Mouse (Mus musculus): ENCODE results near the gene Gm266.

The Gm266 gene

DNA sequence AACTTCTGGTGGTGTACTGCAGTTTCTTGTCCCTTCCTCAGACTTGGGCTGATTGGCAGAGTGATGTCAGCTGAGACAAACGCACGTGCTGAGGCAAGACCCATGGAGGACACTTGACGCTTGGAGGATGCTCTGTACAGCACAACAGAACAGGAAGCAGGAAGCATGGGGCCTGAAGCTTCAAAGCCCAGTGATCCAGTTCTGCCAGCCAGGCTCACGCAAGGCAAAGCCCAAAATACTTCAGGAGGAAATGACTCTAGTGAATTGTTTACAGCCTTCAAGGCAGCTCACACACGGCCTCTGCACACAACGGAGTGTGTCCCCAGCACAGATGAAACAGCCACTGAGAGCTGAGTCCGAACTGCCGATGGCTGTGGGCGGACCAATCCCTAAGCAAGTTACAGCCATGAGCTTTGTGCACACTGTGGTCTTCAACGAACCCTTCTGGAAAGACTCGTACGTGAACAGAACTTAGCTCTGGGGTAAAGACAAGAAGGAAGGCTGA lies 17.5 kb upstream of the Gm266 start:
- DNase-seq (ENCODE audit: low spot score), result no peak

DNA sequence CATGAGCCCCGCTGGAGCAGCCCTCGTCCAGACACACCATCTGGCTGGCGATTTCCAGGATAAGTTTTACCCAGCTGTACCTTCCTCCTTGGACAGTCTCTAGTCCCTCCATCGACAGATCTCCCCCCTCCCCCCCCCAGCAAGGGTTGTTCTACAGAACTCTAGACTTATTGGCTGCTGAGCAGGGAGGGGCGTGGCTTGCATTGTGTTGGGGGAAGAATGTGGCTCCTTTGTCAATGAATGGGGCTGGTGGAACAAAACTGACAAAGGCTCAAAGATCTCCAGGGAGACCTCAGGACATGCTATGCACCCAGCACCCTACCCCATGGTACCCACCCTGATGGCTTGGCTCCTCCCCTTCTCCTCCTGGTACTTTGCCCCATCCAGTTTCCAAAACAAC lies 15.1 kb upstream of the Gm266 start:
- no peak for DNase-seq (ENCODE audit: low spot score)

DNA sequence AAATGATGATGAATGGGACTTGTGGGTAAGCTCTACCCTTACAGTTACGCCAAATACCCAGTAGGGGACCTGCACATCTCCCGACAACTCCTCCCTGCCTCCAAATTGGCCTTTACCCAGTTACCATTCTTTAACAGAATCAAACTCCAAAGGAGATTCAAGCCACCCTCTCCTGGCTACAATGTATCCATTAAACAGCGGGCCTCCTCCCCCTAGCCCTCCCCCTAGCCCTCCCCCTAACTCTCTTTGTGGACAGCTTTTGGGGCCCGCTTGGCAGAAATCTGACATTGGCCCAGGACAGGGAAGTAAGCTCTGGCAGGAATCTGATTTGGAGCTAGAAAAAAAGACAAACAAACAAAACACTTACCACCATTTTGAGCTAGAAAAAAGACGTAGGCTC lies 14.0 kb upstream of the Gm266 start:
- DNase-seq (ENCODE audit: low spot score), result no peak

DNA sequence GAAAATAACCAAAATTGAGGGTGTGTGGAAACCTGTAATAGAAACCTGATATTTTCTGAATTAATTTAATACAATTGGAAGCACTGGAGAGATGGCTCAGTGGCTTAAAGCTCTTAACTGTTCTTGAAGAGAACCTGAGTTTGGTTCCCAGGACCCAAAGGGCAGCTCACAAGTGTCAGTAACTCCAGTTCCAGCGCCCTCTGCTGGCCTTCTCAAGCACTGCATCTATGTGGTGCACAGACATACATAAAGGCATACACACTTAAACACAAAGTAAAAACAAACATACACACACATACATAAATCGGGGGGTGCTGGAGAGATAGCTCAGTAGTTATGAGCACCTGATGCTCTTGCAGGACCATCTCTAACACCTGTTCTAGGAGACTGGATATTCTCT lies 11.5 kb upstream of the Gm266 start:
- no peak for DNase-seq (ENCODE audit: low spot score)

DNA sequence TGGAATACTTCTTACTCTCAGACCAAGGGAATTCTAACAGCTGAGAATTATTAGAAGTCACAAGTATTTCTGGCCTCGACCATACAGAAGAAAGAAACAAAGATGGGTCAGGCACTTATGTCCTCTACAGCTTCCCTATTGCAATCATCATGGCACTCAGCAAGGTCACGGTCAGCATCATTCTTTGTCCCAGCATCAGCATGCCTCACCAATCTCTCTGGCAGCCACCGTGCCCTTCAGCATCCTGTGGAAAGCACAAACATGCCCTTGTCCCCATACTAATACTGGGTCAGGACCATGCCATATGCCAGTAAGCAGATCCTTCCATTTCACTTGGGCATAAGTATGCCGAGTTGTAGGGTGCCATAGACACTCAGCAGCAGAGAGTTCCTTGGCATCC lies 9.3 kb upstream of the Gm266 start:
- DNase-seq (ENCODE audit: low spot score), result no peak

DNA sequence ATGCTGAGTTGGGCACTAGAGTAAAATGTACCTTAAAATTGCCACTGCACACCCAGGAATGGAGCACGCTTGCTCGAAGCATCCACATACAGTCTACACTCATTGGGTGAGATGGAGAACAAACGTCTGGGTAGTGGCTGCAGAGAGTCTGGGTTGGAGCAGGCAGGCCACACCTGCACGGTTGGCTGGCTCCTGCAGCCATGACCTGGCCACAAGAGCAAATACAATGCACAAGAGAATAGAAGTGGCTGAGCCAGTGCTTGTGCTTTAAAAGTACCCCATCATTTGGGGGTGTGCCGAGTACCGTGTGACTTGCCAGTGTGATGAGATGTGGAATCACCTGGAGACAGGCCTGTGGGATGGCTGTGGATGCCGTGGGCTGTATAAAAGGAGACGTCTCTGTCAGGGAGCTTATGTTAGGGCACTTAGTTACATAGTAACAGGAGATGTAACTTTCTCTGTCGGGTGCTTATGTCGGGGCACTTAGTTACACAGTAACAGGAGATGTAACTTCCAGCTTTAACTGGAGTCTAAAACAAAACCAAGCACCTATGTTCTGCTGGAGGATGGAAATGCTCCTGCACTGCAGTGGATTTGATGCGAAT lies 3.7 kb upstream of the Gm266 start:
- no peak for DNase-seq (ENCODE audit: low spot score)

DNA sequence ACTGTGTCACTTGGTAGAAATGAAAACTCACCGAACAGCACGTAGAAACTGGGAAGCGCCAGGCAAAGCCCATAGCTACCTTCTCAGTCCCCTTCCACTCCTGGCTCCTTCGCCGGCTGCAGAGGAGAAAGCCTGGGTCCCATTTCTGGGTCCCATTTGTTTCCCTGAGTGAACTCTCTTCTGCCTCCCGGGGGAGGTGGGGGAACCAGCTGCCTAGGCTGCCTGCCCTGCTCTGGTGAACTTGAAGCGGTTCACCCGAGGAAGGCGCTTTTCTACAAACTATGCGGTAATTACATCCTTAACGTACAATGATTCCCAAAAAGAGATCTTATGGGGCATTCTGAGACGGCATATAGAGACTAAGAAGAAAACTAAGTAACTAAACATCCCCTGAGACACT lies 832 bp upstream of the Gm266 start:
- no peak for DNase-seq (ENCODE audit: low spot score)

DNA sequence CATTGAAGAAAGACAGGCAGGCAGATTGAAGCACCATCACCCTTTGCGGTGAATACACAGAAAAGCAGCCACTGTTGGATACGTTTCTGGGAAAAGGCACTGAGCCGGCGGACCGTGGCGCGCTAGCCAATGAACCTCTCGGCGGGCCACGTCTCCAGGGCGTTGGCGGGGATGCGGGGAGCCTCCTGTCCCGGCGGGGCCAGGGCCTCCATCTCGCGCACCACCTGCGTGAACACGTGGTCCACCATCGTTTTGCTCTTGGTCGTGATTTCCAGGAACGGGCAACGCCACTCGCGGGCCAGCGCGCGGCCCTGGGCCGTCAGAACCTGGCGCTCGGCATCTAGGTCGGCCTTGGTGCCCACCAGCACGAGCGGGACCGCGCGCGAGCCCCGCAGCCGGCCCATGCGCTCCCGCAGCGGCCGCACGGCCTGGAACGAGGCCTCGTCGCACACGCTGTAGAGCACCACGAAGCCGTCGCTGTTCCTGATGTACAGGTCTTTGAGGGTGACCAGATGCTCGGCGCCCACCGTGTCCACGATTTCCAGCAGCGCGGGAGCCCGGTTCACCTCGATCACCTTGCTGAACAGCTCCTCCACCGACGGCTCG lies 474 bp downstream of the Gm266 start:
- no peak for DNase-seq (ENCODE audit: low spot score)

DNA sequence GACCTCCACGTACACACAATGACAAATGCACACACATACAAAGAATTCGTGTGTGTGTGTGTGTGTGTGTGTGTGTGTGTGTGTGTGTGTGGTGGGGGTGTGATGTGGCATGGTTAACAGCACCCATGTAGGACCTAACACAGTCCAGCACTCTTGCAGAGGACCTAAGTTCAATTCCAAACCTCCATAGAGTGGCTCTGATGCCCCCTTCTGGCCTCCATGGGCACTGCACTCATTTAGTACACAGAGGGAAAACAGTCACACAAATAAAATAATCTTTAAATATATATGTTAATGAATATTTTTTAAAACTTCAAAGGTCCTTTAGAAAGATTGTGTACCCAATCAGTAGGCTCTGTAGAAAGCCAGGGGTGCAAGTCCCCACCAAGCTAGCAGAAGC lies 5.7 kb downstream of the Gm266 start:
- DNase-seq (ENCODE audit: low spot score), result no peak

DNA sequence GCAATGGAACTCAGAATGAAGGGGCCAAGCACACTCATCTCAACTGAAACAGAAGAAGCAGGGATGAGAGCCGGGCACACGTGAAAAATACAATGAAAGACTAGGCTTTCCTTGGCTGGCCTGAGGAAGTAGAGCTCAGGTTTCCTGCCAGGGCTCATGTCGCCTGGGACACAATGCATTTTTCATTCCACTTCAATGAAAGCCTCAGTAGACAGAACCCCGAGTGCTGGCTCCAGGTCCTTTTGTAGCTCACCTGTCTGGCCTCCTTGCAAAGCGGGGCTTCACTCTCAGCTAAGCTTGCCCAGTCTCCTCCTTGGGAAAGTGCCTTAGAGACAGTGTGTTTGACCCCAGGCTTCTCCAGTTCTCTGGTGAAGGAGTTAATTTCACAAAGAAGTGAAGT lies 6.7 kb downstream of the Gm266 start:
- DNase-seq (ENCODE audit: low spot score), result no peak

DNA sequence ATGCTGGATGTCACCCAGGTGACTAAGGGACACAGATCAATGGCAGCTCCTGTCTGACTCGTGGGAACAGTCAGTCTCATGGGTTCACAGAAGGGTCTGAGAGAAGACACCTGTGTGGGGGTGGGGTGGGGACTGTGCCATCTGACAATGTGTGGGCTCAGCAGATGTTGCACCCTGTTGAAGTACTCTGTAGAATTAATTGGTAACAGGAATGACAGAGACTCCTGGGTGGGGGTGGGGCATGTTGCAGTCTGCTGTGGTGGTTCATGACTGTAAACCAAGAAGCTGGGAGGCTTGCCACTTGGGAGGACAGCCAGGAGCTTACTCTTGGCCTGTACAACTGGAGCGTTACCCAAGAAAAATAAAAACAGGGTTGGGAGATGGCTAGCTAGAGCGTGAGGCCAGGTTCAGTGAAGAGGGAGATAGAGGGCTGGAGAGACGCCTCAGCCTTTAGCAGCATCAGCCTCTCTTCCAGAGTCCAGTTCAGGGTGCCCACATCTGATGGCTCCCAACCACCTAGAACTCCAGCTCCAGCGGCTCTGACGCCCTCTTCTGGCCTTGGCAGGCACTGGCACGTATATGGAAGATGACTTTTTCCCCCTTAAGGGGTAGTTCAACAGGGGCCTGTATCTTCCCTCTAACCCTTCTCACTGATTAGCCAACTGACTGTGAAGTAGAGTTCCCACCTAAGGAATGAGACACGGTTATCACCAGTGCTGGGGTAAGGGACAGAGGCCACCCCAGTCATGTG lies 10.6 kb downstream of the Gm266 start:
- peak; percentile 39 for DNase-seq (ENCODE audit: low spot score)

DNA sequence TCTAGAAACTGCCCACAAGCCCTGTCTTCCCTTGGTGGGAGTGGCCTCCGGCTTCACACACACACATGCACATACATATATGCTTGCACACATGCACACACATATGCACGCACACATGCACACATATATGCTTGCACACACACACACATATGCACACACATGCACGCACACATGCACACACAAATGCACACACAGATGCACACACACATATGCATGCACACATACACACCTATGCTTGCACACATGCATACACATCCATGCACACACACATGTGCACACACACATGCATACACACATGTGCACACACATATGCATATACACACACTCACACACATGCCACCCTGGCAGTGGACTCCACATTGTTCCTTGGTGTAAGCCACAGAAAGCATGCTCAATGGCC lies 11.2 kb downstream of the Gm266 start:
- DNase-seq (ENCODE audit: low spot score), result no peak

DNA sequence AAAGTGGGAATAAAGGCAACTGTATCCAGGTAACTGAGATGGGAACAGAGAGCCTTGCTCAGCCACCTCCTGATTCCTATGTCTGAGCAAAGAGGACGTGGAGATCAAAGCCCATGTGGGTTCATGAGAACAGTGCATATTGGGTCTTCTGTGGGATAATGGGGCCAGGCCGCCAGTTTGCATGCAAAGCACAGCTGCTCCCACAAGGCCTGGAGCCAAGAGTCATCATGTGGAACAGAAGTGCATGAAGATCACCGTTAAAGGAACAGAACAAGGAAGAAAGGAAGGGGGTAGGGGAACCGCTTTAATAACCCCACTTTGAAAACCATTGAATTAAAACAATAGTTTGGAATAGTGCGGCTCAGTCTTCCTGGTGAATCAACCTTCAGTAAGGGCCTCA lies 12.7 kb downstream of the Gm266 start:
- DNase-seq (ENCODE audit: low spot score), result no peak

DNA sequence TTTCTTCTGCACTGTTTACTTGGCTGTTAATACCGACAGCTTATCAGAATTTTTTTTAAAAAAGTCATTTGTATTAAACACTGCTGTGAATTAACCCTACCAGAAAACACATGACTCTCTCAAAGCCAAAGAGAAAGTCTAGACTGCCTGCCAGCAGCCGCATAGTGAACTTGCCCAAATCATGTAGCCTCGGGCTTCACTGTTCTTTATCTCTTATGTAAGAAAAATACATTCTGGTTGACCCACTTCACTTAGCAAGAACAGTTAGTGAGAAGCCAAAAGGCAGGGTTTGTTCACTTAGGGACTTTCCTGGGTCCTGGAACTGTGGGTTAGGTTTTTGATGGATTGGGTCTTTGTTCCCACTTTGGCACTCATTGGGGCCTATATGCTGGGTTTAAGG lies 13.9 kb downstream of the Gm266 start:
- DNase-seq (ENCODE audit: low spot score), result no peak

DNA sequence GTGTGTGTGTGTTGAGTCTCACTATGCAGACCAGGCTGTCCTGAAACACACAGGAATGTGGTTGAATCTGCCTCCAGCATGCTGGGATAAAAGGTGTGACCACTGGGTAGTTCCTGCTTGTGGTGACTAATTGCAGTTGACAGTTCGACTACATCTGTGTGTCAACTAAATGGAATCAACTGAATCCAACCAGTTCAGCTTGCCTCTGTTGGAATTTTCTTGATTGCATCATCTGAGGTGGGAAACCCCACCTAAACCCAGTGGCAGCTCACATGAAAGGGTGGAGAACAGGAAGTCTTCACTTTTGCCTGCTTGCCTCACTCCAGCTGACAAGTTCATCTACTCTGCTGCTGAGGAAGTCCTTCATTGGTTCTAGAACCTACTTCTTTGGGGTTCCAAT lies 14.5 kb downstream of the Gm266 start:
- DNase-seq (ENCODE audit: low spot score), result no peak

DNA sequence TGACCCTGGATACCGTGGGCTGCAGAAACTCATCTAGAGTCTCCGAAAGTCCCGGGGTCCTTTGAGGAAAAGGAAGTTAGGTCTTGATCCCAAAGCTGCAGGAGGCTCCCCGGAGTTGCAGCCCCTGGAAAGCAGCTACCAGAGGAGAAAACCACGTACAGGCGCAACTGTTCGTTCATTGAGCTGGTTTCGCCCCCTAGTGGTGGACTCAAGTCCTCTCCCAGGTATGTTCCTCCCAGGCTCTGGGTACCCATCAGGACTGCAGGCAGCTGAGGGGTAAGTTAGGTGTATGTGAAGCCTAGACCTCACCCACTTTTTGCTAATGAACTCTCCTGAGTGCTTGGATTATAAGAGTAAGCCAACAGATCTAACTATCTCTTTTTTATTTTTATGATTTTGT lies 16.1 kb downstream of the Gm266 start:
- peak; percentile 36 for DNase-seq (ENCODE audit: low spot score)

DNA sequence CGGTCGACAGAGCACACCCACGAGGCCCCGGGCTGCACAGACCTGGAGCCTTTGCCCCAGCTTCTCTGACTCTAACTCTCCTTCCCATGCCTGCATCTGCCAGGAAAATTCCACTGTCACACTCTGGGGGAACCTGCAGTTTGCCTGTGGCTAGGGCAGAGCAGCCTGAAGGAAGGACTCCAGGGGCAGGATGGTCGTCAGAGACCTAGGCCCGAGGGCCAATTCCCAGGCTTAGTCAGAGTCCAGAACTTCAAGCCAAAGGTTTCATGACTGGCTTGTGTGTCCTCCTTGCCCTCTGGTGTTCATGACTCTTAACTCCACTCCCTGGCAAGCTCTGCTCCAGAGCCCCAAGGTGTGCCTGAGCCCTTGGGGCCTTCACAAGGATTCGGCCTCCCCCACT lies 17.4 kb downstream of the Gm266 start:
- no peak for DNase-seq (ENCODE audit: low spot score)

DNA sequence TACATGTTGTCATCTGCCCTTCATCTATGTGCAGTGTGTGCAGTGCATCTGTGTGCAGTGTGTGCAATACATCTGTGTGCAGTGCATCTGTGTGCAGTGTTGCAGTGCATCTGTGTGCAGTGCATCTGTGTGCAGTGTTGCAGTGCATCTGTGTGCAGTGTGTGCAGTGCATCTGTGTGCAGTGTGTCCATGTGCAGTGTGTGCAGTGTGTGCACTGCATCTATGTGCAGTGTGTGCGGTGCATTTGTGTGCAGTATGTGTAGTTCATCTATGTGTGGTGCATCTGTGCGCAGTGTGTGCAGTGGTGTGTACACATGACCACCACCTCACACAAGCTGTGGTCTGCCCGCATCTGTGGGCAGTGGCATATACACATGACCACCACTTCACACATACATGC lies 19.3 kb downstream of the Gm266 start:
- DNase-seq (ENCODE audit: low spot score), result no peak

DNA sequence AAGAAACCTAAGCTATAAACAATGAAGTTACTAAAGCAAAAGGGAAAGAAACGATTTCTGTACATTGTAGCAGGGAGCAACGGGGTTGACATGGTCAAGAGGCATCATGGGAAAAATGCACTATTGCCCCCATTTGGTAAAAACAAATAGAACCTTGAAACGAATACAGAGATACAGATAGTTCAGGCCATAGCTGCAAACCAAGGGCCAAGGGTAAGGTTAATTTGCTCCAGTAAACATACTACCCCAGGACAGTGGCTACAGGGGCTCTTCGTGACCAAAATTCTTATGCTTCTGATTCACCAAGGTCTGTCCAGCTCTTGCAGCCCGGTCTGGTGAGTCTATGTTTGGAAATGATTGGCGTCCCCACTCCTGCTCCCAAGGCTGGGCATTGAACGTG lies 22.1 kb downstream of the Gm266 start:
- DNase-seq (ENCODE audit: low spot score), result no peak

DNA sequence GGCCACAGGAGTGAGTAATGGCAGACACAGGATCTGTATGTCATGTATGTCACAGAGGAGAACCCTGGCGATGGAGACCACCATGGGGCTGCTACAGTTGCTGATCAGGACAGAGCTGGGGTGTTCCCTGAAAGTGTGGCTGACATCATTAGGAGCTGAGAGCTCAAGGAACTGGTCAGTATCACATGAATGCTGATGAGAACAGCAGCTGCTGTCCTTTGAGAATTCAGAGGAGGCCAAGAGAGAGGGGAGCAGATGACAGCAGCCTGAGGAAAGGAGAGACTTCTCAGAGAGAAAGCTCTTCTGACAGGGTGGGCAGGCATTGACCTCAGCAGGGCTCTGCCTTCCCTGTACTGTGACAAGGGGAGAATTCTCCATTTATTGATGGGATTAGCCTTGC lies 27.9 kb downstream of the Gm266 start:
- DNase-seq (ENCODE audit: low spot score), result no peak

DNA sequence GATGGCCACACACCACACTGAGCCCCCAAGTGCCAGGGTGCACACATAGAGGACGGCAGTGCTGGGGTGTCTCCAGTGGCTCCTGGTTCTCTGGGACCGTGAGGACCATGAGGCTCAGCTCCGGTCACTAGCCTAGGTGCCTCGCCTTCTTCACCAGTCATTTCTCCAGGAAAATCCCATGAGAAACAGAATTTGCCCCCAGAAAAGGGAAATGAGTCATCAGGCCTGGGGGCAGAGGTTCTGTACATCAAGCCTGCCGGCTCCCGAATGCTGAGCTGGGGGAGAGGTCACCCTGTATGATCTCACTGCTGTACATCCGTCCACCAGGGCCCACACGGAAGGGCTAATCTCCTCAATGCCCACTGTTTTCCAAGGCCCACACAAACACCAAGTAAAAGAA lies 29.8 kb downstream of the Gm266 start:
- DNase-seq (ENCODE audit: low spot score), result no peak

DNA sequence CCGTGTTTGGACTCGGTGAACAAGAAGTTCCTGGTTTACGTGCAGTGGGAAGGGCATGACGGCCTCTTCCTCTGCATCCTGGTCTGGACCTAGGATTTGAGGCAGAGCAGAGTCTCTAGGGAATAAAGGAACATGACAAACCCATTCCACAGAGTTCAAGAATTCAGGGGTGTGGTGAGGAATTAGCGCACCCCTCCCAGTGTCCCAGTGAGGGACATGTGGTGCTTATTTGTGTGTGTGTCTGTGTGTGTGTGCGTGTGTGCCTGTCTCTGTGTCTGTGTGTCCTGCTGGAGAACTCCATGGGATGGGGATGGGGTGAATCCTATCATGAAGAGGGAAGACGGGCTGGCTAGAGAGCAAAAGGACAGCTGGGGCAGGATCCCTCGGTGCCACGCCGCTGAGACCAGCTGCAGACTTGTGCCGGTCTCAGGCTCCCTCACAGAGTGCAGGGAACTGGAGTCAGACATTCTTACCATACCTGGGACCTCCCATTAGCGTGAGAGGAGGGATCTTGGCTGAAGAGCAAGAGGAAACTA lies 30.2 kb downstream of the Gm266 start:
- no peak for DNase-seq (ENCODE audit: low spot score)

DNA sequence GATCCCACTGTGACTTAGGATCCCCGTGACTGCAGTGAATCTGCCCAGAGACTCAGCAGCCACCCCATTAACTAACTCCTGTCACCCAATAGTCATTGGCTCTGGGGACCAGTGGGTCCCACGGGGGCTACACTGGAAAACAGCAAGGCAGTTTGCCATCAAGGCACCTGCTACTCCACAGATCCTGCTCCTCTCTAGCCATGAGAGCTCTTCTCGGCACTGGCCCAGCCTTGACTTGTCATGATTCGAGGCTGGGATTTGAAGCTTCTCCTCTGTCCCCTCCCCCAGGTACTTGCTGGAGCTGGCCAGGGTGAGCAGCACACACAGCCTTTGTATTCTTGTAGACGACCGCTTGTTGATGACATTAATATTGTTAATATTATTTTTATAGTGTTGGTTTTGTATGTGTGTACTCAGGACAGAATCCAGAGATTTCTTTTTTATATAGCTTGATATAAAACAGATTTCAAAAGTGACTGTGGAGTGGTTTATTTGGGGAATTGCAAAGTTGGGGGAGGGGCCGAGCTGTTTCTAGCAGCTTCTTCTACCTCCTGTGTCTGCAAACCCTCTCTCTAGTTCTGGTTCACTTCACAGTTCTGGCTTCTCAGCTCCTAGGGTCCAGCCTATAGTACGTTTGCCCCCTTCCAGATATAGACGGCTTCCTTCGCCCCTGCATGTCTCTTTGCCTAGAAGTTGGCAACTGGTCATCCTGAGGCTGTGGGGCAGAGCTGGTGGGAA lies 30.9 kb downstream of the Gm266 start:
- DNase-seq (ENCODE audit: low spot score), result no peak

All from layer of hippocampus, adult 9-10 months (tissue).